Comparison of ENCODE assay signal across 11 mouse cellular contexts in the genomic region with DNA sequence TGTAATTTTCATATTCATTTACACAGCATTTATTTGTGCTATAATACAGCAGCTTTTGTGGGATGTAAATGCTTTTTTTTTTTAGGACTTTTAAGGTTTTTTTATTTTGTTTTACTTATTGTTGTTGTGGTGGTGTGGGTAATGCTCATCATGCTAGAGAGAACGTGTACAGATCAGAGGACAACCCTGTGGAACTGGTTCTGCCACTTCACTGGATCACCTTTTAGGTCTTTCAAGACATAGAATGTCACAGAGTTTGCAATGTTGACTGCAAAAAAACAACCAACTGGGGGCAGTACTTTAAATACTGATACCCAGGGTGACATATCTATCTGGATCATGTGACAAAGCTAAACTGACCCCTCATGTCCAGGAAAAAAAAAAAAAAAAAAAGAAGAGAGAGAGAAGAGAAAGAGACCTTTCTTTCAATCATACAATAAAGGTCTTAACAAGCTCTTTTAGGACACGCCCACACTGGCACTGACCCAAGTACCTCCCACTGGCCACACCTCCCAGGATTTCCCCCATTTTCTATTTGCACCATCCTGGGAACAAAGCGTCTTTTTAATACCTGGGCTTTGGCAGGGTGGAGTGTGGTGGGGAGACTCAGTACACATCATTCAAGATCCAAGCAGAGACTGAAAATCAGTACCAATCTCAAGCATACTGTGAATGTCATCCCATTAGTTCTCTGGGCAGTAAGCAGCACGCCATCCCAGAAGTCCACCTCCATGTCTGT. TPM values are rescaled to one million over a fixed set of nuclear protein-coding genes. Genes with fewer than 3 reads are reported as not detected.
DNase-seq lines count a peak whose midpoint lies in the region; ATAC-seq lines count a peak whose summit lies in the region.
"Had no signal": no experiment of that assay in that cellular context is flagged by ENCODE, and none has a peak within 500 bp of the region (broad histone marks: within the 10 kb centered on the region; RNA-seq: fewer than 3 reads in every experiment).

No protein-coding gene starts in this region.

- WGBS in liver, embryonic 12.5 days (ENCODE audit: insufficient replicate concordance) = 52% methylated on average over 4 of the region's 4 CpGs
- 68% methylated on average over 4 of the region's 4 CpGs for WGBS in embryonic facial prominence, embryonic 14.5 days
- WGBS in midbrain, embryonic 15.5 days = 68% methylated on average over 4 of the region's 4 CpGs

- H3K4me1 ChIP-seq in liver, embryonic 12.5 days = no peaks in the 10 kb centered on the region
- no peaks in the 10 kb centered on the region for H3K4me1 ChIP-seq in embryonic facial prominence, embryonic 14.5 days (ENCODE audit: control insufficient read depth, insufficient read depth, low read length)
- H3K4me1 ChIP-seq in midbrain, embryonic 15.5 days = no peaks in the 10 kb centered on the region
- H3K4me1 ChIP-seq: forebrain, embryonic 10.5 days; heart, embryonic 15.5 days; liver, embryonic 15.5 days had no signal

- H3K27ac ChIP-seq in liver, embryonic 12.5 days = no peak overlapping the region
- no peak overlapping the region for H3K27ac ChIP-seq in embryonic facial prominence, embryonic 14.5 days (replicated peaks; ENCODE audit: low read depth, low read length)
- H3K27ac ChIP-seq in midbrain, embryonic 15.5 days = no peak overlapping the region
- H3K27ac ChIP-seq: forebrain, embryonic 10.5 days; heart, embryonic 15.5 days; liver, embryonic 15.5 days had no signal

- H3K36me3 ChIP-seq in liver, embryonic 12.5 days = no peaks in the 10 kb centered on the region
- no peaks in the 10 kb centered on the region for H3K36me3 ChIP-seq in embryonic facial prominence, embryonic 14.5 days (ENCODE audit: control insufficient read depth, insufficient read depth, low read length)
- H3K36me3 ChIP-seq in splenic B cell, adult 2 months (ENCODE audit: control insufficient read depth, insufficient read depth, low read length, poor library complexity, severe bottlenecking) = no peaks in the 10 kb centered on the region
- H3K36me3 ChIP-seq in midbrain, embryonic 15.5 days (replicated peaks) = no peaks in the 10 kb centered on the region
- H3K36me3 ChIP-seq: forebrain, embryonic 10.5 days; heart, embryonic 15.5 days; liver, embryonic 15.5 days had no signal

- DNase-seq in CD4-positive, CD25-positive, alpha-beta regulatory T cell, adult 2 months (ENCODE audit: low read depth, low spot score) = peak; percentile 62
- DNase-seq in liver = peak; percentile 45
- DNase-seq in embryonic facial prominence, embryonic 14.5 days (ENCODE audit: low spot score) = peak; percentile 74
- DNase-seq in splenic B cell, adult 2 months (ENCODE audit: low read depth, low spot score) = peak; percentile 29
- no peak for DNase-seq in adrenal gland, postnatal 25 days

- no peak overlapping the region for H3K4me3 ChIP-seq in liver, embryonic 12.5 days
- H3K4me3 ChIP-seq in embryonic facial prominence, embryonic 14.5 days (ENCODE audit: low read depth, low read length) = no peak overlapping the region
- no peak overlapping the region for H3K4me3 ChIP-seq in midbrain, embryonic 15.5 days
- H3K4me3 ChIP-seq: forebrain, embryonic 10.5 days; heart, embryonic 15.5 days; liver, embryonic 15.5 days had no signal

- H3K9ac ChIP-seq in liver, embryonic 12.5 days = no peak overlapping the region
- H3K9ac ChIP-seq in embryonic facial prominence, embryonic 14.5 days (ENCODE audit: low read depth, low read length) = no peak overlapping the region
- H3K9ac ChIP-seq in midbrain, embryonic 15.5 days = no peak overlapping the region
- H3K9ac ChIP-seq: heart, embryonic 15.5 days; liver, embryonic 15.5 days had no signal

- H3K27me3 ChIP-seq in liver, embryonic 12.5 days (replicated peaks) = no peaks in the 10 kb centered on the region
- no peaks in the 10 kb centered on the region for H3K27me3 ChIP-seq in embryonic facial prominence, embryonic 14.5 days (replicated peaks; ENCODE audit: control insufficient read depth, insufficient read depth, low read length)
- no peaks in the 10 kb centered on the region for H3K27me3 ChIP-seq in splenic B cell, adult 2 months (ENCODE audit: control insufficient read depth, insufficient read depth, low read length, poor library complexity, severe bottlenecking)
- H3K27me3 ChIP-seq in midbrain, embryonic 15.5 days (replicated peaks) = no peaks in the 10 kb centered on the region
- H3K27me3 ChIP-seq: heart, embryonic 15.5 days; liver, embryonic 15.5 days had no signal

- ATAC-seq in CD4-positive, CD25-positive, alpha-beta regulatory T cell, adult 4 months = no peak
- no peak for ATAC-seq in liver, embryonic 12.5 days
- ATAC-seq in embryonic facial prominence, embryonic 14.5 days (ENCODE audit: low read depth) = peak; percentile 47; the same call in 1 of the 2 replicates
- no peak for ATAC-seq in midbrain, embryonic 15.5 days (replicated peaks)

- H3K4me2 ChIP-seq in liver, embryonic 12.5 days = no peak overlapping the region
- H3K4me2 ChIP-seq in embryonic facial prominence, embryonic 14.5 days (ENCODE audit: low read depth, low read length) = no peak overlapping the region
- H3K4me2 ChIP-seq in midbrain, embryonic 15.5 days = no peak overlapping the region
- H3K4me2 ChIP-seq: heart, embryonic 15.5 days; liver, embryonic 15.5 days had no signal

- H3K9me3 ChIP-seq in liver, embryonic 12.5 days (replicated peaks) = no peaks in the 10 kb centered on the region
- H3K9me3 ChIP-seq in embryonic facial prominence, embryonic 14.5 days (ENCODE audit: control insufficient read depth, low read length) = no peaks in the 10 kb centered on the region
- H3K9me3 ChIP-seq in midbrain, embryonic 15.5 days = no peaks in the 10 kb centered on the region
- H3K9me3 ChIP-seq: forebrain, embryonic 10.5 days; heart, embryonic 15.5 days; liver, embryonic 15.5 days had no signal

RNA-seq across cellular contexts. Expression of gene Tank, which starts 11.2 kb away (rescaled TPM):
- polyA plus RNA-seq in CD4-positive, CD25-positive, alpha-beta regulatory T cell, adult 4 months (2017; shearing (Covaris generic)) = 100 to 1,000 TPM; 244 to 260 TPM
- 27.9 and 28.0 TPM in 2 replicates for polyA plus RNA-seq in liver, embryonic 12.5 days (2016; fragmentation: Nextera tagmentation; extraction: Ambion mirVana)
- 35.1 and 37.3 TPM in 2 replicates for polyA plus RNA-seq in embryonic facial prominence, embryonic 14.5 days (2014; fragmentation: Nextera tagmentation; extraction: Ambion mirVana)
- total RNA-seq in adrenal gland, postnatal 25 days (2021) = 46.7 and 56.3 TPM in 2 replicates
- polyA plus RNA-seq in midbrain, embryonic 15.5 days (2015; fragmentation: Nextera tagmentation; extraction: Ambion mirVana) = 25.9 and 28.4 TPM in 2 replicates
